8 mouse cellular contexts compared by ENCODE assay signal in genomic region chr2:13010460-13011341, GRCm38 (mm10). TPM values are rescaled to one million over a fixed set of nuclear protein-coding genes. Genes with fewer than 3 reads are reported as not detected.
A peak's percentile ranks its signal among the peaks of the same experiment; 100 is the strongest.
DNase-seq lines count a peak whose midpoint lies in the region; ATAC-seq lines count a peak whose summit lies in the region.

No protein-coding gene starts in this region.

- peak; percentile 30 to 33 for DNase-seq in adrenal gland, adult 18-20 months (ENCODE audit: low spot score in 2 of 2)
- DNase-seq in adrenal gland, adult 8-10 months, result no peak
- DNase-seq in cerebellum, postnatal 4 days (ENCODE audit: low spot score in 2 of 2), result peak; percentile 27 to 44
- peak; percentile 53 for DNase-seq in gastrocnemius, postnatal 14 days
- peak; percentile 72 for DNase-seq in intestine, embryonic 14.5 days (ENCODE audit: low spot score)
- peak; percentile 45 to 63 for DNase-seq in left cerebral cortex, postnatal 36 days (ENCODE audit: low spot score in 2 of 2)
- peak; percentile 6 for DNase-seq in testis, postnatal 14 days (ENCODE audit: low spot score)

- intact Hi-C loops in gastrocnemius, postnatal 14 days (cut with DNase I; ENCODE audit: low total_unique reads), result no loop called here
- intact Hi-C loops in left cerebral cortex, postnatal 36 days (cut with DNase I), result loop anchor here (1.0 to 5.0 kb wide), 5 partner anchors 50 to 302 kb away; no protein-coding TSS in a partner anchor

- peak overlapping the region; percentile 25; the same call in 1 of the 2 replicates for H3K9ac ChIP-seq in intestine, embryonic 14.5 days (ENCODE audit: low read length)
- H3K9ac ChIP-seq in midbrain, embryonic 13.5 days (replicated peaks), result peak overlapping the region; percentile 71

- no peaks in the 10 kb centered on the region for H3K36me3 ChIP-seq in intestine, embryonic 14.5 days (ENCODE audit: control insufficient read depth, insufficient read depth, low read length)
- no peaks in the 10 kb centered on the region for H3K36me3 ChIP-seq in midbrain, embryonic 13.5 days

- H3K4me1 ChIP-seq in intestine, embryonic 14.5 days (replicated peaks; ENCODE audit: control insufficient read depth, insufficient read depth, low read length), result peaks cover 16% of the 10 kb centered on the region; the same call in 1 of the 2 replicates
- H3K4me1 ChIP-seq in midbrain, embryonic 13.5 days (replicated peaks), result peaks cover 24% of the 10 kb centered on the region

- peak; percentile 71 for ATAC-seq in intestine, embryonic 14.5 days (replicated peaks; ENCODE audit: low FRiP score, low TSS enrichment, low read depth)
- ATAC-seq in midbrain, embryonic 13.5 days, result peak; percentile 83

- 1% methylated on average over 64 of the region's 75 CpGs for WGBS in intestine, embryonic 14.5 days
- WGBS in midbrain, embryonic 13.5 days, result under 1% methylated on average over 65 of the region's 75 CpGs

- H3K4me3 ChIP-seq in intestine, embryonic 14.5 days (ENCODE audit: low read depth, low read length), result peak overlapping the region; percentile 51
- H3K4me3 ChIP-seq in midbrain, embryonic 13.5 days (replicated peaks), result peak overlapping the region; percentile 58

- peaks cover 49% of the 10 kb centered on the region for H3K27me3 ChIP-seq in intestine, embryonic 14.5 days (replicated peaks; ENCODE audit: control insufficient read depth, insufficient read depth, low read length)
- H3K27me3 ChIP-seq in midbrain, embryonic 13.5 days, result peaks cover 59% of the 10 kb centered on the region

- no peak overlapping the region for H3K27ac ChIP-seq in intestine, embryonic 14.5 days (ENCODE audit: low read depth)
- no peak overlapping the region for H3K27ac ChIP-seq in midbrain, embryonic 13.5 days

- peak overlapping the region; percentile 100 for H3K4me2 ChIP-seq in intestine, embryonic 14.5 days (ENCODE audit: low read length)
- H3K4me2 ChIP-seq in midbrain, embryonic 13.5 days (replicated peaks), result peak overlapping the region; percentile 100

- H3K9me3 ChIP-seq in intestine, embryonic 14.5 days (ENCODE audit: control insufficient read depth, low read length), result no peaks in the 10 kb centered on the region
- H3K9me3 ChIP-seq in midbrain, embryonic 13.5 days, result no peaks in the 10 kb centered on the region

RNA-seq across cellular contexts. Expression of gene C1ql3, which starts 0.9 kb away (rescaled TPM):
- not detected for total RNA-seq in adrenal gland, adult 18-20 months (2021)
- under 1 TPM in 2 of 4 experiments, not detected in 2; 0.10 to 0.18 TPM for total RNA-seq in adrenal gland, adult 8-10 months (2022)
- 1 to 10 TPM in 1 of 2 experiments, under 1 TPM in 1; 1.00 to 1.5 TPM for total RNA-seq in gastrocnemius, postnatal 14 days (2021)
- polyA plus RNA-seq in intestine, embryonic 14.5 days (2014; fragmentation: Nextera tagmentation; extraction: Ambion mirVana), result 0.32 and 0.65 TPM in 2 replicates
- total RNA-seq in left cerebral cortex, postnatal 36 days (2021), result 100 to 1,000 TPM; 114 to 120 TPM
- 1.3 and 2.2 TPM in 2 replicates for polyA plus RNA-seq in midbrain, embryonic 13.5 days (2015; fragmentation: Nextera tagmentation; extraction: Ambion mirVana)

Comparison
In these comparisons a context has a peak if more than half of its experiments do, and no peak if none do; other contexts are left out.
1. RNA of gene C1ql3, which starts 0.9 kb away (total RNA-seq): 114 to 120 TPM in left cerebral cortex, postnatal 36 days; 1.00 to 1.5 TPM in gastrocnemius, postnatal 14 days, 0.10 to 0.18 TPM in adrenal gland, adult 8-10 months and not detected in adrenal gland, adult 18-20 months; every median in the first group is over 10 times any median in the second.